Mouse (Mus musculus): ENCODE measurements around the gene Rnf151.

- TF ChIP-seq GATA1 (IDR thresholded peaks at IDR 0.05; ENCODE audit: borderline replicate concordance, low read length) (no peak), FLI1 (IDR thresholded peaks at IDR 0.05; ENCODE audit: low read length) (no peak)
Observed at GRCm38 (mm10) chr17:24732233-24732935, 14.5 kb upstream of the Rnf151 start.

All from megakaryocyte, embryonic 14.5 days (primary cell).